Mouse (Mus musculus): ENCODE data around the gene Ttc13.

DNA sequence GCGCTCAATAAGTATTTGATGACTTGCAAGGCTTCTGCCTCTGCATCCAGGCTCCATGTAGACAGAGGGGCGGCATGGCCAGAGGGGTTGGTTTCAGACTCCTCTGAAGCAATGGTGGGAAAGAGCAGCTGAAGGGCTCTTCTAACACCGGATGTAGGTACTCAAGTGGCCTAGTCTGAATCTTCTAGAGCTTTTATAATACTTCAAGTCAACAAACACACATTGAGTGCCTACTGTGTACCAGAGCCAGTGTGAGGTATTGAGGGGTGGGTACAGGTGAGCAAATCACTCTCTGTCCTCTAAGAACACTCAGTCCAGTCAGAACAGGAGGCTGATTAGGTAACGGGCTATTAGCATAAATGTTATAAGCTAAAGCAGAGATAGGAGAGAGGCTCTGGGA lies 30.1 kb downstream of the Ttc13 start:
- TF ChIP-seq CTCF (IDR thresholded peaks at IDR 0.05; ENCODE audit: low read depth) (no peak), EP300 (IDR thresholded peaks at IDR 0.05; ENCODE audit: low read depth) (no peak)
